Mouse (Mus musculus) granulocyte monocyte progenitor cell, adult 5-6 weeks (primary cell): Measurements from ENCODE around the gene Abr. TPM values are rescaled to one million over a fixed set of nuclear protein-coding genes. Genes with fewer than 3 reads are reported as not detected.

Source experiments
- ATAC-seq: replicated peaks from 2 replicates; pipeline ENCODE4 v1.8.0; 2016; ENCODE audit warnings: mild to moderate bottlenecking, moderate TSS enrichment, inconsistent platforms; ENCODE audit not compliant: poor library complexity, severe bottlenecking
- total RNA-seq, 2 experiments: library from RNA; stranded (forward) in 1 of 2; stranded (reverse) in 1 of 2; fragments of 200-712, 200-1000 nt in 1 of 2; fragments of >200 nt in 1 of 2; fragmentation: Nextera tagmentation in 1 of 2; gene quantifications; 2 replicates each; pipeline ENCODE4 v1.2.3; 2014 to 2017

Gene Abr
- total RNA-seq, 2 experiments from 2014 or later = 53.0 to 54.3 TPM

DNA sequence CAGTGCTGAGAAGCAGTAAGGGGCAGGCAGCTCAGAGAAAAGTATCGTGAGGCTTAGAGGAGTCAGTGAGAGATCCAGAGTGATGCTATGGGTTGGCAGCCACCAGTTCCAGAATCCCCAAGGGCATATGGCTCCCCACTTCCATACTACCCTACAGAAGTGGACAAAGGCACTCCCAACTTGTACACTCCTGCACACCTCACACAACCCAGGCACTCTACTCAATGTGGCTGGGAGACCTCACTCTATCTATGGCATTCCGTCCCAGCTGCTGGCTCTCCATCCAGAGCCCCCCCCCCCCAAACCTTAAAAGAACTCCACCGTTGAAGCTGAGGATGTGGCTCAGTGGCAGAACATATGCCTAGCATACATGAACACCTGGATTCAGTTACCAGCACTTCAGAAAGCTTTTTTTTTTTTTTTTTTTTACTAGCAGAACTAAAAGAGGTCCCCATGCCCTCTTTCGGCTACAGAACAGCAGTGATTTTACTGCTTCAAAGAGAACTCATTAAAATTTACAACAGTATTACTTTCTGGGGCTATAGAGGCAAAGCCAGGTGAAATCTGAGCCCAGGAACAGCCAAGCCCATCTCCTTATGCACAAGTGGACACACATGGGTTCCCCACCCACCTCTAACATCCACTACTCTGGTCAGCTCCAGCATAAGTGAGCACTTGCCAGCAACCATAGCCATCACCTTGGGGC lies 96.3 kb downstream of the Abr start:
- no peak for ATAC-seq

DNA sequence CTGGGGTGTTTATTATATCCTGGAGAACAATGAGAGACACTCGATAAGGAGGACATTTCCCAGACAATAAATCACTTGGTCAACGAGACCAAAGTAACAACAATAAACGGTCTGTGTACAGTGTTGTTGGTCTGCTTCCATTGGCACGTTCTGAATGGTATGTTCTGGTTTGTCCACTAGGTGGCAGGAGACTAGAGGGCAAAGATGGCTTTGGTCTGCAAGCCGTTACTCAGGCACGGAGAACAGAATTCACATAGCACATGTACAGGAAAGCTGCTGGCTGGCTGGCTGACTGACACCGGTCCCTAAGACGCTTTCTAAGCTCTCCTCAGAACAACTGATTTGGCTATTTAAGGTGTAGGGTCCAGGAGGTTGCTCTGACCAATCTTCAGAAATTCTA lies 97.2 kb downstream of the Abr start:
- ATAC-seq = peak; percentile 86

DNA sequence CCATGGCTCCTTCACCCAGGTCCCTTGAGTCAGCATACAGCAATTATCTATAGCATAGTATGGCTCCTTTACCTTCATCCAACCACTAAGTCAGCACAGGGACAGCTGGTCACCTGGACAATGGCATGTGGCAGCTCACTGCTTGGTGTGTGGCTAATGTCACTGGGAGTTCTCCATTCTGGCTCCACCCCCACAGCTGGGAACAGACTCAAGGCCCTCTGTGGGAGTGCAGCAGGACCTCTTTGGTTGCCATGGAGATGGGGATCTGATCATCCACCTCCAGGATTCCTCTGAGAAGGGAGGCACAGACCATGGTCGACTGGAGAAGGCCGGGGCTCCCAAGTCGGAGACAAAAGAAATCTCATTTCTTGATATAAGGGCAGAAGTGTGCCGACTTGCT lies 98.8 kb downstream of the Abr start:
- no peak for ATAC-seq

DNA sequence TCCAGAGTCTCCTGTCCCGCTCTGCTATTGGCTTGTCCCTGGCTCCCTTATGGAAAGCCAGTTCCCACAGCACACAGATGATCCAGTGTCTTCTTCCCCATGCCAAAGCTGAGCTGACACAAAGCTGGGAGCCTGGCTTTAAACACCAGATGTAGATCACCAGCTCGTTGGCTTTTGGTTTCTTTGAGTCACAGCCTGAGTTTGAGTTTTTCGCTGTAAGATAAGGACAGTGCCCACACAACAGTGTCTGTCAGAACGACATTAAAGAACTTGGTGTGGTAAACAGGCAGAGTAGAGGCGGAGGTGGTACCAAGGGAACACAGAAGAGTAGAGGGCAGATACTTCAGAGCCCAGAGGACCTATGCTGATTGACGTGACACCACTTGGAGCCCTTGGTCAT lies 101.2 kb downstream of the Abr start:
- no peak for ATAC-seq

DNA sequence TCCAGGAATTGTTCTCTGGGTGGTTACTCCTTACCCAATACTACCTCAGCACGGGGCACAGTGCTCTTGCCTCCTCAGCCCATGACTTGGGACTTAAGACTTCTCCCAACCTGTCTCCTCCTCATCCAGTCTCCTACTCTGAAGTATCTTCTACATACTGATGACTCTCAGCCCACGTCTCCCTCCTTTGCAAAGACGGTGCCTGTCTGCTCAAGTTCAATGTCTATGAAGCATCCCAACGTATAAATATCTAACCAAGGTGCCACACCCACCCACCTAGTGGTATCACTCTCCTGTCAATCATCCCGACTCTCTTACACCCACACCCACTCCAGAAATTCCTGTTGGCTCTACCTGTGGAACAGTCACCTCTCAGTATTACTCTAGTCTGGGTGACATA lies 103.5 kb downstream of the Abr start:
- ATAC-seq = no peak

DNA sequence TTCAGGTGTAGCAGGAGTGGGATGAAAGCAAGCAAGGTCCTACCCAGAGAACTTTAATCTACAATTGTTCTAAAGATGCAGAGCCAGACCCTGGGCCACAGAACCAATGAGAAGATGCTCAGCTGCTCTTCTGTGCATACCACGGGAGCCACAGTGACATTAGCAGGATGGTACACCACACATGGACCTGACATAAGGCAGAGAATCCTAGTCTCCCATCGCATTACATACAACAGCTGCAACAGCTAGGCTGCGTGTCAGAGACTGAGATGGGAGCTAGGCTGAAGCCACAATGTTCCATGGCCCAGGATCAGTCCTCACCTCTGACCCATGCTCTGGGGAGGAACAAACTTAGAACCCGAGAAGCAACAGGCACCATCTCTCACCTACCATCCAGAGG lies 104.0 kb downstream of the Abr start:
- no peak for ATAC-seq

DNA sequence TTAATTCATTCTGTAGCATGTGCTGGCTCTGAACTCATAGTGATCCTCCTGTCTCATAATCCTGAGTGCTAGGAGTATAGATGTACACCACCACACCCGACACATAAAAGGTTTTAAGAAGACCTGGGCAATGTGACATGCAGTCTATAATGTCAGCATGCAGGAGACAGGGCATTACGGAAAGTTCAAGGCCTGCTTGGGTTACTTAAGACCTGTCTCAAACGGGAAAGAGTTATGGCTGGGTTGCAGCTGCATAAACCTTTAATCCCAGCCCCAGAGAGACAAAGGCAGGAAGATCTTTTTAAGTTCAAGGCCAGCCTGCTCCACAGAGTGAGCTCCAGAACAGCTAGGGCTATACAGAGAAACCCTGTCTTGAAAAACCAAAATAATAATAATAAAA lies 105.2 kb downstream of the Abr start:
- no peak for ATAC-seq

DNA sequence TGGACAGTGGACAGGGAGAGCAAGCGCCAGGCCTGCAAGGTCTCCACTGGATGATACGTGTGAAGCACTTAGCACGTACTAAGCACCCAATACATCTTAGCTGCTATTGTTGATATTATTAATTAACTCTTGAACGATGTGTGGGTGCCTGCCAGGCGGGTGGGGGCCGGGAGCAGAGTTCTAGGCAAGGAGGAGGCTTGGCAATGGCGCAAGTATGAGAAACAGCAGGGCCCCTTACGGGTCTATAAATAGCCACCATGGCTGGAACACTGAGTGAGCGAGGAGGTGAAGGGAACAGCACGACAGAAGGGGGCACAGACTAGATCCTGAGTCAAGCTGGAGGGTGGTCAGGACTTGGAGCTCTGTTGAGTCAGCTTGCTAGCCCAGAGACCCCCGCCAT lies 107.0 kb downstream of the Abr start:
- no peak for ATAC-seq

DNA sequence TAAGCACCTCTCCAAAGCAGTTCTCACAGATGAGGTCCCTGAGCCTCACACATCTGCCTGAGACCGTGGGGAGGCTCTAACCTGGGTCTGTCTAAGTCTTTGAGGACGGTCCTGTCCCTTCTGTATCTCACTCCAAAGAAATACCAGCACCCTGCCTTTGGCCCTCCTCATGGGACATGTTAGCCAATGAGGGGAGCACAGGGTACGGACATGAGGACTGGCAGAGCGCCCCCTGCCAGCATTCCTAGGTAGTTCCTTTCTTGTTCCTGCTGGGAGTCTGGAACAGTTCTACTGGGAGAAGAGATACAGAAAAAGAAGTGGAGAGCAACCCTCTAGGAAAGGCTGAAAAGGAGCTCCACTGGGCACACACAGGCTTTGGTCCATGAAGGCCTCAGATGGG lies 111.1 kb downstream of the Abr start:
- no peak for ATAC-seq

DNA sequence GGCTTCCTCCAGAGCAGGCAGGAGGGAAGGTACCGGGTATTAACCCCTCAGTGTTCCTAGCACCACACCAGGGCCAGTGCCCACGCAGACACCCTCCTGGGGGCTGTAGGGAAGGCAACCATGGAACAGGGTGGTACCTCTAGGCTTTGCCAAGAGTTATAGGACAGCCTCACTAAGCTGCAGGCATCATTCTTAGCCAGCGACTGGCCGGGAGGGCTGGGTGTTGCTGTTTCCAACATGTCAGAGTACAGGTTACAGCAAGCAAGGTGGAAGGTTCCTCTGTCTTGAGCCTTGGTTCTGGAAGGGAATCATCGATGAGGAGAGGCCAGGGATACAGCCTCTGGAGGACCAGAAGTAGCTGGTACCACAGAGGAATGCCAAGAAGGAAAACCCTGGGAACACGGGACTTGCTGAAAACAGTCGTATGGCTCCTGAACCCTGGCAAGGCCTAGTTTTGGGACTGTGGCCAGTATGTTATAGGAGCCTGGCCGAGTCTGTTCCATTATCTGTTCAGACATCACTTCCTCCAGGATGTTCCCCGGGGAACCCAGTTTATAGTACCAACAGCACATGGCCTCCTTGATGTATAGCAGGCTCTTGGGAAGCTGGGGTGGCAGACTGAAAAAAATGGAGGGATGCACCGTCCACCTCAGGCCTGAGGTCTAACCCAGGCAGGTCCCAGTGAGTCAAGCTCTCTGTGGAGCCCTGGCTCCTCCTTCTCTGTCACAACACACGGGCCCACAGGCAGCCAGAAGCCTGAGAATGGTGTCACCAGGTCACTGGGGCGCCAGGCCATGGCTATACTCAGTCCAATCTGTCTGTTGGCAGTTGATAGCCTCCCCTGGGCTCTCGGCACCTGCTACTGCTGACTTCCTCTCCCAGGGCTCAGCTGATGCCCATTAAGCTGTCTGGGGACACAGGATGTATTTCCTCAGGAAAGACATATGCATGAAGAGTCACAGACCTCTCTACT lies 112.1 kb downstream of the Abr start:
- peak; percentile 74 for ATAC-seq

DNA sequence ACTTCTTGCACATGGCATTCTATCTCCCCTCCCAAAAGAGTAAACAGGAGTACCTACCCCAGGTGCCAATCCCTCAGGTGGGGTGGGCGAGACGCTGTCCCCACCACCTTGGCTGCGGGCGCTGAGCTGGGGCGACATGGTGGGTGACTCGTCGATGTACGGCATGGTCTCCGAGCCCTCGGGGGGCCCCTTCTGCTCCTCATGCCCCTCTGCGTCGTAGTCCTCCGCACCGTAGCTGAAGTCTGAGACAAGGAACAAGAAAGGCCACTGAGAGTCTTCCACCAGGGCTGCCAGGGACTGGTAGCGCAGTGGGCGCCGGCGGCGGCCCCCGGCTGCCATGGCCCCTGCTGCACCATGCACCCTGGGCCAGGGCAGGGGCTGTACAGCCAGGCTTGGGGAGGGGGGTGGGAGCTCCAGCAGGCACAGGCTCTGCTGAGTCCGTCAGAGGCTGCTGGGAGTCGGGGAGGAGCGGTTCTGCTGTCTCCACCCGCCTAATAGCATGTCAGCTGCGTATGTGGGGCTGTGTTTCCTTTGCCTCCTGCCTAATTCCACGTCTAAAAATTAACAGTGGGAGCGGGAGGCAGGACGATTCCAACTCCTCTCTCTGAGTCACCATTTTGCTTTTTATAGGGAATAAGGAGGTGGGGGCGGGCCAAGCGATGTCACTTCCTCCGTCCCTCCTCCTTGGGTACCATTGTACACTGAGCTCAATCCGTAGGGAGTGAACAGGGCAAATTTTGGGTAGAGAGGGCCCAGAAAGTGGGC lies 113.1 kb downstream of the Abr start:
- no peak for ATAC-seq

DNA sequence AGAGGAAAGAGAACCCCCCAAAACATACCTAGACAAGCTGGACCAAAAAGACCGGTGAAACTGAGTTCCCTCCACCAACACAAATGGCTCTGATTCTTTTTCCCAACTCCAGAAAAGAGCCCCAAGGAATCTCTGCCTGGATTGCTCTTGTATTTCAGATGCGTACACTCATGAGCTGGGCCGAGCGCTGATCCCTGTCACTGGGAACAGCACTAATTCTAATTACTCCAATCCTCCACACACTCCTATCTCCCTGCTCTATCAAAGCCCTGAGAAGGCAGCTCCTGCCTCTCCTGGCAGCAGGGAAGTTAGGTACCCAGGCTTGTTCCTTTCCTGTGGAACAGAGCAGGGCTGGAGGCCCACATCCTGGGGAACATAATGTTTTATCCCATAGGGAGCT lies 114.0 kb downstream of the Abr start:
- no peak for ATAC-seq

DNA sequence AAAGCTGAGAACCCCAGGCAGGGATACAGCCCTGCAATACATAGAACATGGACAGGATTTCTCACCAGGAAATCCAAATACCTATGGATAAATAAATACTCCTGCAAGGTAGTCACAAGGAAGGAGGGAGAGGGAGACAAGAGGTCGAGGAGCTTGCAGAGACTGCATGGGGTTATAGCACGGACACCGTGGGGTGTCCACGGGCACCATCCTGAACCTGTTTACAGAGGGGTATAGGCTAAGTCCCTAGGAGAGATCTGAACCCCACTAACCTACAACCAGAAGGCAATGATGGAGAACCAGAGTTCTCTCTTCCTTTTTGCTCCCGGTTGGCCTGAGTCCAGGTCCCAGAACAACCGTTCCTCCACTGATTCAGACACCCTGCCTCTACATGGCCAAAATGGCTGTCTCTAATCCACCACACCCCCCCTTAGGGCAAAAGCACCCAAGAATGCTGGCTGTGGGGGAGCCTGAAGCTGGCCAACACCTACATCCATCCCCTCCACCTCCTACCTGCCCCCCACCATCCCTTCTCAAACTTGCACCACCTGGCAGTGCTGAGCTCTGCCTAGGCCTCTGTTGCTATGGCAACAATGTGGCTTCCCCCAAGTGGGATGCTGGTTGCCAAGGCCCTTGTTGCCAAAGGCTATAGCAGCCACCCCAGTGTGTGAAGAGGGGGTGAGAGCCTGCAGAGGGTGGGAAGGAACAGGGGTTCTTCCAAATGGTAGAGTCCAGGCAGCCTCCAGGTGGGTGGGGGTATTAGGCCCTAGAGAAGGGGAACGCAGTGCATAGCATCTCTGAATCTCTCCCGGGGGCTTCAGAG lies 114.6 kb downstream of the Abr start:
- ATAC-seq = no peak

DNA sequence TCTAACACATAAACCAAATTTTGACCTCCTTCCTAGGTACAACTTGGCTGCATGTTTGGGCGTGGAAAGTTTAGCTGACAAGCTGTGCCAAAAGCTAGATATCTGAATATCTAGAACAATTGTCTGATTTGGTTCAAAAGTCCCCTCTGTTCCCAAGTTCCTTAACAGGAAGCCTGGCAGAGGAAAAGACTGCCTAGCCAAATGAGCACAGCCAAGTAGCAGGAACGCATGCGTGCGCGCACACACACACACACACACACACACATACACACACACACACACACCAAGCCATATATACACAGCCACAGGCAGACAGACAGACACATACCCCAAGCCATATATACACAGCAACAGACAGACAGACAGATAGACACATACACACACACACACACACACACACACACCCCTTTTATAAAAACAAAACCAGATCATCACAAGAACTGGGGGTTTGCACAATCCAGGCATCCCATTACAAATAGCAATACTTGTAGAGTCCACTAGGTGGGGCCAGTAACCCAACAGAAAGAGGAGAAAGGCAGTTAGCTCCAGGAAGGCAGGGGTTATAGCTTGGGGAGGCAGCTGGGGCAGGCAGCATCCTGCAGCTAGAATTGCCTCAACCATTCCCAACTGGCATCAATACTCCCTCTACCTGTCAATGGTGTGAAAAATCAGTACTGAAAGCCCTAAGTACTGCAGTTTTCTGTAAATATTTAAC lies 115.4 kb downstream of the Abr start:
- ATAC-seq = peak; percentile 57

DNA sequence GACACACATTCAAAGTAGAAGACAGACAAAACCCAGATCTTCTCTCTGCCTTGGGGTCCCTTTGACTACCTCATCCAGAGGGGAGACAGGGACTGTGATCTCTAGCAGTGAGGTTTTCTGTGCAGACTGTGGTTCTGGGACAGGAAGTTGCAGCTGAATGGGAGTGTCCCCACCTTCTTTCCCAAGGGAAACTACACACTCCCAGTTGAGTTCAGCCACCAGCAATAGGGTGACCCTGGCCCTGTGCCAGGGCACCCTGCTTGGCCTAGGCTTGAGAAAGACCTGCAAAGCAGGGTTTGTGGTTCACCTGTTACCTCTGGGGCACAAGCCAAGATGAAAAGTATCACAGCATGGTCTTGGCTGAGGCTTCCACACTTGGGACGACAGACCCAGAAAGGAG lies 117.0 kb downstream of the Abr start:
- peak; percentile 57 for ATAC-seq

DNA sequence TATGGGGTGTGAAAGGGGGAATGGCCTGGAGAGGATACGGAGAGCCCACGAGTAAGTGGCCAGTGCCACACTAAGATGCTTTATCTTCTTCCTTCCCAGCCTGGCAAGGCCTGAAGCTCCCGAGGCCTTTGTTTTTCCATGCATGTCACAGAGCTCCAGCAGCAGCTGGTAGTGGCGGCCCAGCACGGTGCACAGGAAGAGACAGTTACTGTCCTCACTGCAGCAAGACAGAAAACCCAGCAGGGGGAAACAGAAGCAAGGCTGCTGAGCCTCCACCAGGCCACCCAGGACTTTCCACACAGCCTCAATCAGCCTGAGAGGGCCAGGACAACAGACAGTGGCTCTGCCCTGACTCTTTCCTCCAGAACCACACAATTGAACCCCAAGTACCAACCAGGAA lies 118.1 kb downstream of the Abr start:
- peak; percentile 24; the same call in 1 of the 2 replicates for ATAC-seq

DNA sequence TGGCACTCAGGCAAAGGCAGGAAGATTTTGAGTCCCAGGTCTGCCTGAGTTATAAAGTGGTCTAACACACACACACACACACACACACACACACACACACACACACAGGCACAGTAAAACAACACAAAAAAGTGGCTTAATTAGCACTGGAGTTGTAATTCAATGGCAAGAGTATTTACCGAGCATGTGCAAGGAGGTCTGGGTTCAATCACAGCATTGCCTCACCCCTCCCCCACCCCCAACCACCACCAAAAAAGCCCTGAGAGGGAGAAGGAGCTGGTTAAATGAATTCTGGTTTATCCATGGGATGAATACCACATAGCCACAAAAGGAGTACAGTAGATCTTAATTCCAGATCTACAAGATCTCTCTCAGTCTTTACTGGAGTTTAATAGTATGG lies 122.1 kb downstream of the Abr start:
- no peak for ATAC-seq

DNA sequence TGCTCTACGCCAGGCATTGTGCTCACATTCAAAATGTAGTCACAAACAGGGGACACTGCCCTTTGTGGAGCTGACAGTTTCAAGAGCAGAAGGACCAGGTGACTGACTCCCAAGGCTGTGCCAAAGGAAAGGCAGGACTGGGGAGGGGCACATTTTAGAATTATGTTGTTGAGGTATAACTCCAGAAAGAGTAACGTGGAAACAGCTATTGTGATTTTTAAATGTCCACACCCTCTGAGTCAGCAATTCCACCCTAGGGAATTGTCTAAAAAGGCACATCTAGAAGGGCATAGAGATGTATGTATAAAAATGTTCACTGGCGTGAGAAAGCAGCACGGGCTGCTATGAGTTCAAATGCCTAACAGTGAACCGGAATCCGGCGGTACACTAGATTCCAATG lies 122.5 kb downstream of the Abr start:
- ATAC-seq = no peak

DNA sequence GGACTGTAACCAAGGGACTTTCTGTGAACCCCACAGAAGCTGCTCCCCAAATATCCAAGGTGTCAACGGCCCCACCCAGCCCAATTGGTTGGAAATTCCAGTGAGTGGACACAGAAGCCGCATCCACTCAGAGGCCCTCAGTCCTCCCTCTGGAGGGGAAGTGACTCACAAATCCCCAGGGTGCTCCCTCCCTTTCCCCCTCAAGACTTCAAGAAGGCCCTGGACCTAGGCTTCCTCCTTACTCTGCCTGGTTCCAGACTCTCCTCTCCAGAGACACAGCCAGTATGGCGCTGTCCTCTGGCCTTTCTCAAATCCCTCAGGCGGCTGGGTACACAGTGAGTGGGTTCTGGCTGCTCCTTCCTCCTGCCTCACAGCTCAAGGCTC lies 124.4 kb downstream of the Abr start:
- ATAC-seq = 0 out of 2 replicates have a peak, but pooled peaks have one; percentile 8
